Mouse (Mus musculus) left cerebral cortex, adult 2 months (tissue): ENCODE measurements around the gene Gtf3c4. TPM values are rescaled to one million over a fixed set of nuclear protein-coding genes. Genes with fewer than 3 reads are reported as not detected.

ENCODE experiments used
- DNase-seq, 2 experiments: peaks; one replicate each; pipeline ENCODE4 v3.0.0; 2021 to 2022; ENCODE audit warnings: low spot score in 2 of 2, mixed read lengths in 1 of 2; ENCODE audit errors: extremely low spot score in 1 of 2
- H3K27ac ChIP-seq: fragments of 200-600 bp; 2 replicates; pipeline ENCODE4 v1.8.1; 2022
- H3K4me3 ChIP-seq: fragments of 200-600 bp; 2 replicates; pipeline ENCODE4 v1.8.1; 2022
- CTCF ChIP-seq: fragments of 200-600 bp; IDR thresholded peaks from 2 replicates; pipeline ENCODE4 v1.8.1; 2022; ENCODE audit warnings: antibody characterized with exemption, mild to moderate bottlenecking, moderate library complexity
- intact Hi-C: fragments of 180-260 bp; cut with DNase I; formaldehyde crosslinking; loops from one replicate; pipeline ENCODE4 v1.15.1; 2025
- total RNA-seq, 2 experiments: library from RNA; stranded (reverse); gene quantifications; 2 replicates each; pipeline ENCODE4 v1.2.3; 2021

The Gtf3c4 gene
- total RNA-seq, 2 experiments from 2014 or later, result 35.0 to 35.7 TPM

DNA sequence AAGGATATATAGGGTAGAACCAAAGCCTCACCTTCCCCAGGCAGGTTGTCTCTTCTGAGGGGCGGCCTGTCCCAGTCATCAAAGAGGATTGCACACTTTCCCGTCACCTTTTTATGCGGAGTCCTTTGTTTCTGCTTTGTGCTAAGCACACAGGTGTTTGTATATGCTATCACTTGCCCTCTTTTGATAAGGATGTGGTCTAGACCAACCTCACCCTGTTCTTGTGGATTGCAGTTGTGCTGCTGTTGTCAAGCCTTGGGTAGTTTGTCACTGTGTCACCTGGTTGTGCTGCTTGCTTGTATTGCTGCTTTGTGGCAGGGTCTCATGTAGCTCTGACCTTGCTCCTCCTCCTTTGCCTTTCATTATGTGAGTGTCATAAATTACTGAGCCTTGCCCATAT lies 12.4 kb upstream of the Gtf3c4 start:
- no peak overlapping the region for H3K4me3 ChIP-seq
- TF ChIP-seq CTCF, result no peak

DNA sequence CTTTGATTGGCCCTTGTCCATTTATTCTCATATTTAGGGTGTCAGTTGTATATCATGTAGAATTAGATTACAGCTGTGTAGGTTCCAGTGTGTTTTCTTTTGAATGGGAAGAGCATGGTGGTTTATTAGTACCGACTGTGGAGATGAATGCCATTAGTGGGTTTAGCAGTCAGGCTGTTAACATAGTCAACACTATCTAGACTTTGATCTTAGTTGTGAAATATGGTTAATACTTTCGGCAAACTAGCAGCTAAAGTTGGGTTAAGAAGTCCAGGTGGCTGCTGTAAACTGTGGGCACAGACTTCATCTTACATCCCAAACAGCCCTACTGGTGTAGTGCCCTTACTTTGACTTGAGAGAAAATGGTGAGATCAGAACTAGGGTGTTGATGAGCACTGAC lies 8.7 kb upstream of the Gtf3c4 start:
- intact Hi-C loops, result no loop called here
- Histone ChIP-seq H3K27ac (no peak overlapping the region), H3K4me3 (no peak overlapping the region)
- TF ChIP-seq CTCF, result no peak
- no peak for DNase-seq

More for the DNA sequence above, 12.4 kb upstream of the Gtf3c4 start:
- no peak for DNase-seq
- intact Hi-C loops, result no loop called here
- no peak overlapping the region for H3K27ac ChIP-seq

DNA sequence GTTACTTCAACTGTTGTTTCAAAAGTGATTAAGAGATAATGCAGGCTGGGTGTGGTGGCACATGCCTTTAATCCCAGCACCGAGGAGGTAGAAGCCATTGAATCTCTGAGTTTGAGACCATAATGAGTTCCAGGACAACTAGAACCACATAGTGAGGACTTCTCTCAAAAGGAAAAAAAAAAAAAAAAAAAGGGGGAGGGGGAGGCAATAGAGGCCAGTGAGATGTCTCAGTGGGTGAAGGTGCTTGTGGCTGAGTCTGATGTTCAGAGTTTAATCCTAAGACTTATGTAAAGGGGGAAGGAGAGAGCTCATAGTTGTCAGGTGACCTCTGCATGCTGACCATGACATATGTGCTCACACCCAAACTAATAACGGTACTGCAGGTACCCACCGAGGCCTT lies 1.9 kb upstream of the Gtf3c4 start:
- no peak overlapping the region for H3K27ac ChIP-seq
- H3K4me3 ChIP-seq, result no peak overlapping the region
- TF ChIP-seq CTCF, result no peak
- intact Hi-C loops, result loop anchor here (5.0 kb wide), 1 partner anchor 285 kb away; no protein-coding TSS in a partner anchor
- no peak for DNase-seq

DNA sequence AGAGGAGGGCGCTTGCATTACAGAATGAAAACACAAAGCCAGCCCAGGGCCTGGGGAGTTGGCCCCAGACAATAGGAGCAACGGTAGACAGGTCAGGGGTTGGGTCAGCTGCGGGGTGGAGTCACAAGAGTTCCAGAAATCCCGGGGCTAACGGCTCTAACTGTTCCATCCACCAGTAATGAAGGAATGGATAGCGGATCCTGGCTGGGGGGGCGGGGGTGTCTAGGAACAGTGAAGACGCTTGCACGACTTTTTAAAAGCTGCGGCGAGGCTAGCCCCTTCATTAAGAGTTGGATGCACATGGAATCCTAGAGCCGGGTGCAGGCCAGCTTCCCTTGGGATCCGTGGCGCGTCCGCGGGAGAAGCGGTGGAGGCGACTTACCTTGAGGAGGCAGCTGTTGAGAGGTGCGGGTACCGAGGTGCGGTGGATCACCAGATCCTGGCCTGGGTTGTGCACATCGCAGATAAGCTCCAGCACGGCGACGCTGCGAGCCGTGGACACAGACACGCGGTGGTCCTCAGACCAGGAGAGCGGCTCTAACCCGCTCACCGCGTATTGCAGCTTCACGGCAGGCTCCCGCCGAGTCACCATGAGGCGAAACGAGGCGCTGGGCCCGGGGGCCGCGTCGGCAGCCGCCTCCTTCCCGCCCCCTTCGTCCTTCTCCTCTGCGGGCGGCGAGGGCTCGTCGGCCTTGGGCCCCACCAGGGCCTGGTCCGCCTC lies 499 bp downstream of the Gtf3c4 start:
- intact Hi-C loops, result loop anchor here (2.0 to 5.0 kb wide), 2 partner anchors 83 to 288 kb away; no protein-coding TSS in a partner anchor

DNA sequence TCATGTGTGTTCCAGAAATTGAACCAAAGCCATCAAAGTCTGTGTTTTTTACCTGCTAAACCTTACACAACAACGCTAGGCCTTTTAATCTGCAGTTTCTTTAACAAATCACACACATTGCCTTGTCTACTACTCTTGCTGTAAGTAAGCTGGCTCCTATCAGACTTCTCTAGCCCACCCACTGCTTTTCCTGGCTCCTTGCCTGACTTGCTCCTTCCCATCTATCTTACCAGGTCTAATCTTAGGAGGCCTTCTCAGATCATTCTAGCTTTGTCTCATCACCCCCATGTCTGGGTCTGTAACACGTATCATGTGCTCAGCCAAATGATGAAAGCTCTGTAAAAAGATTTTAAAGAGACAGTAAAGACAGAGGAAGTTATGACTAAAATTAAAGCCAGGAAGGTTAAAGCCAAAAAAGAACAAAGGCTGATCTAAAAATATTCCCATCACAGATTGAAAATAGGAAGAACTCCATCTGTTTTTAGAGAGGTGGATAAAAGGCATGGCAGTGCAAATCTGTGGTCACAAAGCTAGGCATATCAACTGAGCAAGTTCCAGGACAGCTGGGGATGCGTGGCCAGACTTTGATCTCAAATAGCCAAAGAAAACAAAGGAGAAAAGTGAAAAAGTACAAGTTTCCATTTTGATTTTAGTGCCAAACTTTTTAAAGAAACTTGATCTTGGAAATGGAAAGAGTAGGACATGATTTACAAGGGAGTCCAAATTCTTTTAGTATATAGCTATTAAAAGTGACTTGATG lies 3.8 kb downstream of the Gtf3c4 start:
- no peak for DNase-seq
- TF ChIP-seq CTCF, result no peak
- H3K27ac ChIP-seq, result no peak overlapping the region
- H3K4me3 ChIP-seq, result no peak overlapping the region
- intact Hi-C loops, result no loop called here

More for the DNA sequence above, 499 bp downstream of the Gtf3c4 start:
- H3K27ac ChIP-seq, result peak overlapping the region; percentile 89
- no peak for TF ChIP-seq CTCF
- DNase-seq, result no peak
- peak overlapping the region; percentile 89 for H3K4me3 ChIP-seq

DNA sequence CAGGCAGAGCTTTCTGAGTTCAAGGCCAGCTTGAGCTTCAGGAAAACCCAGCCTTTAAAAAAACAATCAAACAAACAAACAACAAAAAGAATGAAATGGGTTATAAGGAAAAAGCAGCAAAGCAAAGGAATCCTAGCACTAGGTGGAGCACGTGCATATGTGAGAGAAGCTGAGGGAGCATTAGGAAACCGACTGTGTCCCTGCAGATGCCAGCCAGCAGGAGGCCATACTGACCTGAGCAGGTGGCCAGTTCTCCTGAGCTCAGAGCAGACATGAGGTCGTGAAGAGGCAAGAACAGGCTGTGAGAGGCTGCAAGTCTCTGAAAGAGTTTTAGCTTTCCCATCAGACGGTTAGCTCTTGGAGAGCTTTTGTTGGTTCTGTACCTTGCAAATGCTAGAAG lies 10.9 kb downstream of the Gtf3c4 start:
- no peak for DNase-seq
- Histone ChIP-seq H3K27ac (no peak overlapping the region), H3K4me3 (no peak overlapping the region)
- intact Hi-C loops, result no loop called here
- no peak; the same call in 1 of the 2 replicates for TF ChIP-seq CTCF

DNA sequence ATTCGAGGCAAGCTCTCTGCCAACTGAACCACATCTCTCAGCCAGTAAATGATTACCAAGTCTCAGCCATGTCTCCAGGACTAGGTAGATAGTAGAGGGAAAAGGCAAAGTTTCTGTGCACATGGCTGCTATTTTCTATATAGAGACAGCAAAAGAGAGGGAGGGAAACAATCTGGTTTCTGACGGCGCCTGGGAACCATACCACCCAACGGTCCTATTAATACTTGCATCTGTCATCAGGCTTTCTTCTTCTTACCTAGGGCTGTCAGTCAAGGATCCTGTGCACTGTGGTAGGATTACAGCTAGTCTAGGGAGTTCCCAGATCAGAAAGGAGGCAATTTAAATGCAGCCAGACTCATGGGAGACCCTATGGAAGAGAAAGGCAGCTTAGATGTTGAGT lies 21.3 kb downstream of the Gtf3c4 start:
- TF ChIP-seq CTCF, result no peak
- DNase-seq, result no peak

DNA sequence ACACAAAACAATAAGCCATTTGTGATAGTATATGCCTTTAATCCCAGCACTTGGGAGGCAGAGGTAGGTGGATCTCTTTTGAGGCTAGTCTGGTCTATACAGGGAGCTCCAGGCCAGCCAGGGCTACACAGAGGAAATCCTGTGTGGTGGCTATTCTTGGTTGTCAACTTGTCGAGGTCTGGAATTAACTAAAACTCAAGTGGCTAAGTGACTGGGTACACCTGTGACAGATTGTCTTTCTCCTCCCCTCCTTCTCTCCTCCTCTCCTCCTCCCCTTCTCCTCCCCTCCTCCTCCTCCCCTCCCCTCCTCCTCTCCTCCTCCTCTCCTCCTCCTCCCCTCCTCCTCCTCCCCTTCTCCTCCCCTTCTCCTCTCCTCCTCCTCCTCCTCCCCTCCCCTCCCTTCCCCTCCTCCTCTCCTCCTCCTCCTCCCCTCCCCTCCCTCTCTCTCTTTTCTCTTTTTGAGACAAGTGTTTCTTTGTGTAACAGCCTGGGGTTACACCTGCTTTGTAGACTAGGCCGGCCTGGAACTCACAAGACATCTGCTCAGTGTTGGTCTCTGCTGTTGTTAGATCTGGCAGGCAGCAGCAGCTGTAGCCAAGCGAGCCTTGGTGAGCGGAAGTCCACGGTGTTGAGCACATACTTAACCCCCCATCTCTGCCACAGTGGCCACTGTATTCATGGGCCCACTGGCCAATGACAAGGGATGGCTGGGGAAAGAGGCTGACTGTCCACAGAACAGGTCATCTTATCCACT lies 29.7 kb downstream of the Gtf3c4 start:
- no peak overlapping the region for H3K27ac ChIP-seq
- no peak for DNase-seq
- no peak overlapping the region for H3K4me3 ChIP-seq
- intact Hi-C loops, result no loop called here
- TF ChIP-seq CTCF, result no peak

More for the DNA sequence above, 21.3 kb downstream of the Gtf3c4 start:
- Histone ChIP-seq H3K4me3 (no peak overlapping the region), H3K27ac (no peak overlapping the region)
- intact Hi-C loops, result no loop called here

DNA sequence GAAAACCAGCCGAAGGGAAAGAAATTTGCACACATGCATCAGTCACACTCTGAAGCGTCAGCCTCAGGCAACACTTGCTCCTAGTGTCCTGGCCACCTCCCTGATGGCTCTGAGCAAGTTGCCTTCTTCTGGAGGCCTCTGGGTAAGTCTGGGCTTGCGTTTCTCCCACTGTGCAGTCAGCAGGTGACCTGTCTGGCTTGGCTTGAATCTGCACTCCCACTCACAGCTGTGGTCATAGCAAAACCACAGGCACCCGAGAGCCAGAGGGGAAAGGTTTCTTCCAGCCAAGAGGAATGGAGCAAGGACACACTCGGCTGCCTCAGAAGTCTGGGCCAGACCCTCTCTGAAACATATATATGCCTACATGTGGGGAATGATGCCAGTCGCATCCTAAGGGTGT lies 31.3 kb downstream of the Gtf3c4 start:
- intact Hi-C loops, result no loop called here
- no peak overlapping the region for H3K4me3 ChIP-seq
- no peak for TF ChIP-seq CTCF
- DNase-seq, result no peak
- H3K27ac ChIP-seq, result no peak overlapping the region

DNA sequence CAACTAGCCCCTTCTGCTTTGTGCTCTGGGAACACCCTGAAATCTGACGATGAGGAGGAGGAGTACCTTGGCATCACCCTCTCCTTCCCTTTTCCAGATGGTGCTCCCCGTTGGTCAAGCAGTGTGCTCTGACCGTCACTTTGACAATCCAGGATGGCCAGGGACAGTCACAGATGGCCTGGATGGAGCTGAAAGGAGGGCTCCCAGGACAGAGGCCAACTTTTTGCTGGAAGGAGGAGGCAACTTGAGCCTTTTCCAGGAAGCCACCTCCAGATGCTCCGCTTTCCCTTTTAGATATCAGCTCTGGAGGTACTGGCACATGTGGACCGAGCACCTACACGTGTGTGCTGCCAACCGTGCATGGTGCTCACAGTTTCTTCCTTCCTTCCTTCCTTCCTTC lies 36.8 kb downstream of the Gtf3c4 start:
- DNase-seq, result no peak
- H3K4me3 ChIP-seq, result no peak overlapping the region
- intact Hi-C loops, result no loop called here
- TF ChIP-seq CTCF, result no peak
- H3K27ac ChIP-seq, result no peak overlapping the region

DNA sequence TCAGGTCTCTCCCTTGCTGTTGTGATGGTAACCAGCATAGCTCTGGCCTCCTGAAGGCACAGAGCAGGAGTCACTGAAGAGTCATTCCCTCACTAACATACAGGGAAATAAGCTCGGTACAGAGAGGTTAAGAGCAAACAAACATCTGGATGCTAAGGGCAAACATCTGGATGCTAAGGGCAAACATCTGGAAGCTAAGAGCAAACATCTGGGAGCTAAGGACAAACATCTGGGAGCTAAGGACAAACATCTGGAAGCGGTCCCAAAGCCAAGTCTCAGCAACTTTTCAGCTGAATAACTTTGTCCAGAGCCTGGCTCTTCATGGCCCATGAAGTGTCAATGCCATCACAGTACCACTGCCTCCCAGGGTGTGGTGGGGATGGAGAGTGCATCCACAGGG lies 40.6 kb downstream of the Gtf3c4 start:
- no peak for TF ChIP-seq CTCF
- no peak overlapping the region for H3K4me3 ChIP-seq
- no peak for DNase-seq
- H3K27ac ChIP-seq, result no peak overlapping the region
- intact Hi-C loops, result no loop called here

DNA sequence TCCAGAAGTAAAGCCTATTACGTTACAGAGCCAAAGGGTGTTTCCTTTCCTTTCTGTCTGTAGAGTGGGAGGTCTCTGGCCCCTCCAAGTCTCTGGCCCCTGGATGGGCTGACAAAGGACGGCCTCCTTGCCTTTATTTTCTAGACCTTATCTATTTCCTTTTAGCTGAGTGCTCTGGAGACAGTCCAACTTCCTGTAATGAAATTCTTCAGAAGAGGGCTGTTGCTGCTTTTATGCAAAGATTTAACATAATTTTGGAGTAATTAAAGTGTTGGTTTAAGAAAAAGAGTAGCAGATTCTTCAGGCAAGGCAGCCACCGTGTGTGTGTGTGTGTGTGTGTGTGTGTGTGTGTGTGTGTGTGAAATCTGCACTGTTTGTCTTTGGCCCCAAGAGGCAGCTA lies 41.8 kb downstream of the Gtf3c4 start:
- H3K4me3 ChIP-seq, result no peak overlapping the region
- no peak for TF ChIP-seq CTCF
- no peak overlapping the region for H3K27ac ChIP-seq
- intact Hi-C loops, result no loop called here
- no peak for DNase-seq
